ENCODE assay signal across 8 mouse cellular contexts in genomic region chrX:73786364-73787224, GRCm38 (mm10). TPM values are rescaled to one million over a fixed set of nuclear protein-coding genes. Genes with fewer than 3 reads are reported as not detected.
DNase-seq lines count a peak whose midpoint lies in the region; ATAC-seq and TF ChIP-seq lines count a peak whose summit lies in the region.

Gene Idh3g (minus strand): TSS chrX:73786897.
Gene Ssr4 (plus strand): TSS chrX:73787028.

- peak within 1 kb of the TSS; percentile 49; the same call in 1 of the 2 replicates for H3K27ac ChIP-seq in cortical plate, adult 2 months (ENCODE audit: insufficient read depth, low read length)

- DNase-seq in gastrocnemius, adult 8-10 months (ENCODE audit: low spot score in 2 of 2): peak; percentile 86 to 88
- peak; percentile 91 for DNase-seq in hindlimb bud, embryonic 11.5 days (ENCODE audit: extremely low spot score, low read depth, low spot score)
- peak; percentile 84 to 94 for DNase-seq in left cerebral cortex, adult 8-10 months (ENCODE audit: low spot score in 2 of 2)
- DNase-seq in right cerebral cortex, postnatal 10 days (ENCODE audit: low spot score in 2 of 2): peak; percentile 95 to 96
- DNase-seq in urinary bladder, postnatal 25 days (ENCODE audit: low spot score): peak; percentile 86

- peaks cover 1% of the 10 kb centered on the region; the same call in 1 of the 2 replicates for H3K4me1 ChIP-seq in cortical plate, adult 2 months (ENCODE audit: control insufficient read depth, insufficient read depth, low read length)
- peaks cover 42% of the 10 kb centered on the region for H3K4me1 ChIP-seq in megakaryocyte, embryonic 14.5 days

- H3K4me3 ChIP-seq in cortical plate, adult 2 months (ENCODE audit: insufficient read depth, low read length): peak within 1 kb of the TSS; percentile 58
- peak within 1 kb of the TSS; percentile 93 for H3K4me3 ChIP-seq in megakaryocyte, embryonic 14.5 days (replicated peaks)

- peaks cover 30% of the 10 kb centered on the region for H3K27me3 ChIP-seq in megakaryocyte, embryonic 14.5 days (replicated peaks)

- TF ChIP-seq POLR2A in cortical plate, adult 2 months (IDR thresholded peaks at IDR 0.05; ENCODE audit: extremely low read depth, insufficient read depth, low read length): no peak

- peaks cover 10% of the 10 kb centered on the region; the same call in 1 of the 2 replicates for H3K9me3 ChIP-seq in megakaryocyte, embryonic 14.5 days

- TF ChIP-seq CTCF in cortical plate, adult 2 months (IDR thresholded peaks at IDR 0.05; ENCODE audit: extremely low read depth, insufficient read depth, low read length): no peak

- ATAC-seq in activated CD4-positive, CD25-positive, alpha-beta regulatory T cell, adult 4 months: peak; percentile 88

- H3K36me3 ChIP-seq in megakaryocyte, embryonic 14.5 days (replicated peaks; ENCODE audit: low read length): peaks cover 58% of the 10 kb centered on the region

RNA-seq across cellular contexts. Expression of gene Idh3g, which starts in this region (rescaled TPM):
- 100 to 1,000 TPM; 167 to 173 TPM for polyA plus RNA-seq in activated CD4-positive, CD25-positive, alpha-beta regulatory T cell, adult 4 months (2017; shearing (Covaris generic))
- 609 and 638 TPM in 2 replicates for polyA plus RNA-seq in cortical plate, adult 2 months (2012; rRNA removed)
- total RNA-seq in gastrocnemius, adult 8-10 months (2022): 100 to 1,000 TPM; 347 to 391 (median 361) TPM
- total RNA-seq in left cerebral cortex, adult 8-10 months (2022): 100 to 1,000 TPM; 192 to 222 (median 206) TPM
- 4.7 and 20.7 TPM in 2 replicates for polyA plus RNA-seq in megakaryocyte, embryonic 14.5 days (2012; ENCODE audit: insufficient read depth, low replicate concordance)

RNA-seq across cellular contexts. Expression of gene Ssr4, which starts in this region (rescaled TPM):
- polyA plus RNA-seq in activated CD4-positive, CD25-positive, alpha-beta regulatory T cell, adult 4 months (2017; shearing (Covaris generic)): 100 to 1,000 TPM; 233 to 244 TPM
- polyA plus RNA-seq in cortical plate, adult 2 months (2012; rRNA removed): 148 and 151 TPM in 2 replicates
- total RNA-seq in gastrocnemius, adult 8-10 months (2022): 10 to 100 TPM; 79.3 to 97.7 (median 86.9) TPM
- 100 to 1,000 TPM in 2 of 4 experiments, 10 to 100 TPM in 2; 90.7 to 130 (median 99.7) TPM for total RNA-seq in left cerebral cortex, adult 8-10 months (2022)
- polyA plus RNA-seq in megakaryocyte, embryonic 14.5 days (2012; ENCODE audit: insufficient read depth, low replicate concordance): 53.1 and 60.4 TPM in 2 replicates

Comparison
In these comparisons a context has a peak if more than half of its experiments do, and no peak if none do; other contexts are left out.
1. Peak in every context shown above with its lines: DNase-seq, ATAC-seq, H3K4me3 ChIP-seq and H3K27ac ChIP-seq.